8 mouse cellular contexts compared by ENCODE assay signal in genomic region chr3:108383485-108384354, GRCm38 (mm10). TPM values are rescaled to one million over a fixed set of nuclear protein-coding genes. Genes with fewer than 3 reads are reported as not detected.
DNase-seq lines count a peak whose midpoint lies in the region; ATAC-seq lines count a peak whose summit lies in the region.

Gene Psrc1 (plus strand): TSS chr3:108383839.

- DNase-seq in R1 (ENCODE audit: low read depth, low spot score), result peak; percentile 93
- peak; percentile 81 for DNase-seq in cerebellum, adult 9-11 months
- peak; percentile 80 to 90 for DNase-seq in frontal cortex, adult 2 months (ENCODE audit: extremely low spot score in 1 of 2, low spot score in 1 of 2)
- DNase-seq in hindbrain, embryonic 11.5 days (ENCODE audit: low spot score), result peak; percentile 96
- DNase-seq in layer of hippocampus, postnatal 14 days (ENCODE audit: low spot score in 2 of 2), result peak; percentile 82 to 88
- DNase-seq in lung, postnatal 14 days, result peak; percentile 91
- DNase-seq in ovary, postnatal 36 days (ENCODE audit: low spot score), result peak; percentile 84
- DNase-seq in thymus, postnatal 14 days, result peak; percentile 86

- H3K27me3 ChIP-seq in hindbrain, embryonic 11.5 days (ENCODE audit: control insufficient read depth, insufficient read depth, low read length), result no peaks in the 10 kb centered on the region

- peak; percentile 93 for ATAC-seq in hindbrain, embryonic 11.5 days (ENCODE audit: low FRiP score)

- H3K36me3 ChIP-seq in hindbrain, embryonic 11.5 days (ENCODE audit: control insufficient read depth, insufficient read depth, low read length), result no peaks in the 10 kb centered on the region

- no peak within 1 kb of the TSS for H3K27ac ChIP-seq in hindbrain, embryonic 11.5 days (ENCODE audit: low read depth, low read length)

- H3K4me2 ChIP-seq in hindbrain, embryonic 11.5 days (replicated peaks; ENCODE audit: low read depth, low read length), result peak within 1 kb of the TSS; percentile 35

- H3K4me3 ChIP-seq in hindbrain, embryonic 11.5 days (ENCODE audit: low read depth, low read length), result peak within 1 kb of the TSS; percentile 49

- under 1% methylated on average over 44 of the region's 44 CpGs for WGBS in hindbrain, embryonic 11.5 days

- H3K4me1 ChIP-seq in hindbrain, embryonic 11.5 days (replicated peaks; ENCODE audit: control insufficient read depth, insufficient read depth, low read length), result peaks cover 2% of the 10 kb centered on the region; the same call in 1 of the 2 replicates

- no peaks in the 10 kb centered on the region for H3K9me3 ChIP-seq in hindbrain, embryonic 11.5 days (ENCODE audit: control insufficient read depth, low read length)

- H3K9ac ChIP-seq in hindbrain, embryonic 11.5 days (ENCODE audit: low read depth, low read length), result peak within 1 kb of the TSS; percentile 28

RNA-seq across cellular contexts. Expression of gene Psrc1, which starts in this region (rescaled TPM):
- polyA plus RNA-seq in frontal cortex, adult 2 months (2012; rRNA removed), result 11.7 and 14.6 TPM in 2 replicates
- polyA plus RNA-seq in hindbrain, embryonic 11.5 days (2014; fragmentation: Nextera tagmentation; extraction: Ambion mirVana), result 48.7 and 53.5 TPM in 2 replicates
- total RNA-seq in layer of hippocampus, postnatal 14 days (2021), result 10 to 100 TPM; 12.6 to 12.9 TPM
